Mouse (Mus musculus): ENCODE measurements at regions not wholly inside any gene's neighbourhood (a gene's known extent, or its start where the extent isn't known, plus 50 kb on each side); places are given as distances from the start of the nearest gene placed in this dataset.
"Not testable (repeated sequence)": the region's sequence is repeated elsewhere in the genome, so short reads cannot be mapped to it uniquely, and the experiment has no call there.

DNA sequence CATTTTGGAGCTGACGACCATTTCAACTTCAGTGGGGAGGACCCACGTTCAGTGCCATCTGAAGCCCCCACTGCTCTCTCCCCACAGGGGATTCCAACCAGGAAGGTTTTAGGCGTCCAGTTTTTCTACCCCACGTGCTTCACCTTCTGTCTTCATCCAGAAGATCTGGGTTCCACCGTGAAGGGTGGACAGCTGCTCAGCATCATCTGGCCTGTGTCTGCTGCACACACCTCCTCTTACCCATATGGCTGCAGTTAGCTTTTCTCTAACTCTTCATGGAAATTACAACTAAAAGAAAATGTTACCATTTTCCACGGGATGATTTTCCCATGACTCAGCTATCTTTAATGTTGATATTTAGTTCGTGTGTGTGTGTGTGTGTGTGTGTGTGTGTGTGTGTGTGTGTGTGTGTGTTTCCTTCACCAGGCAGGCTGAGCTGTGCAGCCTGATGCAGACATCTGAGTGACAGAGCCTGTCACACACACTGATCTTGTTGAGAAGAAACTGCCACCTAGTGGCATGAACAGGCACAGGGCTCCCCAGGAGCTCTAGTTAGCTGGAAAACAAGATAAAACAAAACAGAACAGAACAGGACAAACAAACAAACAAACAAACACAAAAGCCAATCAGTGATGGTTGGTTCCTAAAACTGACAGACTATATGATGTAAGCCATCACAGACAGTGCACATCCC lies 107.5 kb upstream of the Rasgrp1 start:
- no peak for DNase-seq

DNA sequence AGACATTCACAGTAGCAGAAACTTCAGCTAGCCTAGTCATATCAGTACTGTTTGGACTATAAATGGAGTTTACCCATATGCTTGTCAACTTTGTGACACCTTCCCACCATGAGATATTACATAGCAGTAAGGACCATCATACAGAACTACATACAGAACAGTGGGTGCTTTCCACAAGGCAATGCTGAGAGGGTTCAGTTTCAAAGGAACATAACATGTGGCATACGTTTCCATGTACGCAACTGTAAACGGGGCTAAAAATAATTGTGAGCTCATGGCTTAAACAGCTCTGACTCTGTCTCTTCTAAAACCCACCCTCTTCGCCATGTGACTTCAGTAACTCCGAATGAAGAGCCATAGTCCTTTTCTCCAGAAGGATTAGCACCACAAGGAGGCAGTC lies 109.0 kb upstream of the Rasgrp1 start:
- no peak for DNase-seq

DNA sequence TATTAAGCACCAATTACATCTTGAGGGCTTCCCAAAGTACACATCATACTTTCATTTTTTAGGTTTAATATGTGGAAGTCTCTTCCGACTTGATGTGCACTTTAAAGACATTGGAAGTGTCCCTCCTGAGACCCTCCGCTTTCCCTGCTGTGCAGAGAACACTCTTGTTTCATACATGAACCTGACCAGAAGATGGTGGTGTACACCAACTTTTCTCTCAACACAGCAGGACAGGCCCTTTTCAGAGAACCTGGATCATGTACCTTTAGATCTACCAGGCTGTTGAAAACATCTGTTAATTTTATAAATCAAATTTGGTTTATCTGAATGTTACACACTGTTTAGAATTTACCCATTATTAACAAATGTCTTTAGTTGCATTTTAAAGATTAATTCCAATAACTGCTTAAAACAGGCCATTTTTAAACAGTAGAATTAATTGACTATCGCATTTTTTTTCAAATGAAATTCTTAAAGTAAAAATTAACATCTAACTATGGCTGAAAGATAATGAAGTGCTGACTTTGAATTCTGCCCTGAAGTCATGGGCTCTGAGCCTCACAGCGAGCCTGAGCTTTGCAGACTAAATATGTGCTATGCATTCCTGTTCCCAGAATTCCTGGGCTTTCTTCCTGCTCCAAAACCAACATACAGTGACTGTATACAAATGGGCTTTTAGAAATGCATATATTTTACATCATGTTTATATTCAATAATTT lies 112.4 kb upstream of the Rasgrp1 start:
- DNase-seq: no peak

DNA sequence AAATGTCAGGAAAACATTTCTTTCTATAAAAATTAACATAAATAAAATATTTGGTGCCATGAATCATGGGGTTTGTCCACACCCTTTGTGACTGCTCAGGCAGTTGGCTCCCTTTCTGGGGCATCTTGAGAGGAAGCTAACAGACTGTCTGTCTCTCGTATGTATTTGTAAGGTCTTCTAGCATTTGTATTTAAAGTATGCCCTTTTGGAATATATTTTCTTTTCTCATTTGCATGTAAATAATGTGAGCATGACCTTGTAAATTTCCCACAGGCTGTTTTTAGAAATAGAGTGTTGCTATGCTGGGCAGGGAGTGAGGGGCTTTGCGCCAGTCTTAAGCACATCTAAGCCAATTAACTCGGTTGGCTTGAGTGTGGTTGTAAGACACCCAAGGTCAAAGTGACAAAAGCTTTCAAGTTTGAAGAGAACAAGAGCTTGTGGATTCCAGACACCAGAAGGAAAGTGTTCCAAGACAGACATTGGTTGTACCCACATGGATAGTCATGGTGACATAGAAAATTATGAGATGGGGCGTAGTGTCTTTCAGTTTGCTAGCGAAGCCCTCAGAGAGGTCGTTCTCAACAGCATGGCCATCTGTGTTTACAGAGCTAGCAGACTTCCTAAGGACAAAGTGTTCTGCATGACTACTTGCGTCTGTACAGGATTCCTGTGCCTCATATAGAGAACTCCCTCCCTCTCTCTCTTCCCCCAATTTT lies 113.1 kb upstream of the Rasgrp1 start:
- no peak for DNase-seq

DNA sequence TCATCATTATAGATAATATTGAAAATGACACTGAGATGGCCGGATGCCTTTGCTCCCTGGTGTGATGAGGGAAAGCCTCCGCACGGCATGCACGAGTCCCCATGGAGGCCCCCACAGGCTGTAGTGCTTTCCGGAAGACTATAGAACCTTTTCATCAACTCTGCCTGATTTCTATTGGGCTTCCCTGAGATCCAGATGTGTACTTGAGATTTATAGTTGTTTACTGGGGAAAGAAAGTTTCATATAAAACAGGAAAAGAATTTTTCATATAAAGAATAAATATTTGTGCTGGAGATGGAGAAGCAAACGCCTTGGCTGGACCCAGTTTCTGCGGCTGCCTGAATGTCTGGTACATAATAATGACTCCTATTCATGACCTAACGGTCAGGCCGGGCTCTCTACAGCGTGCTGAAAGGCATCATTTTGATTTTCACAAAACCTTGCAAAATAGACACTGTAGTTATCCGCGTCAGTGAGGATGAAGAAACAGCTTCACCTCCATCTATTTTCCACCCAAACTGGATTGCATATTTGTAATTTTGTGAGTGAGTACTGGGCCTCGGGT lies 113.7 kb upstream of the Rasgrp1 start:
- no peak for DNase-seq

DNA sequence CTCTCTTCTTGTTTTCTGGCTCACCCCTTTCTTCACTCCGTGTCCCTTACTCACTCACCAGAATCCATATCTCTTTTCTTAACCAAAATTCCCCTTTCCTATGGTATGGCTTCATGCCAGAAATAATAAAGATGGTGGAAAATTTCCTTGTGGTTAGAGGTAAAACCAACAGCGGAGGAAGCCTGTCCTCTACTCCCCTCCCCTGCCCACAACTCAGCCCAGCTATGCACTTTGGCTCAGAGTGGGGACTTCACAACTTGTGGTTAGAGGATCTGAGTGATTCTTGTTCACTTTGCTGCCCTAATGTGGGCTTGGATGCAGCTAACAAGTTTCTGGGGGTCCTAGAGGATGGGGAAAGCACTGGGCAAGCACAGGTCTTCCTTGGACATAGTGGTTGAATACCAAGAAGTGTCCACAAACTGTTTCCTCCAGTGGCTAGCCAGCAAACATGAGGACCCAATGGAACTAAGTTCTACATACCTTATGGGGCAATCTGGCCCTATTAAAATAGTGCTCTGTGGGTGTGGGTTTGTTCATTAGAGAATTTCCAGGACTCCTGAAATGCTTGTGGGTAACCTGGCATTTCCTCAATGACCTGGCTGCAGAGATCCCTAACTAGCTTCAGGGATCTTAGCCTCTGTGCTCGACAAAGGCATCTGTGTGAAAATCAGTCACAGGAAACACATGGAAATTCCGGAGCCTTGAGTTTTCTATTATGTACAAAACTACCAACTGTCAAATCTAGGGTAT lies 118.9 kb upstream of the Rasgrp1 start:
- DNase-seq: no peak

DNA sequence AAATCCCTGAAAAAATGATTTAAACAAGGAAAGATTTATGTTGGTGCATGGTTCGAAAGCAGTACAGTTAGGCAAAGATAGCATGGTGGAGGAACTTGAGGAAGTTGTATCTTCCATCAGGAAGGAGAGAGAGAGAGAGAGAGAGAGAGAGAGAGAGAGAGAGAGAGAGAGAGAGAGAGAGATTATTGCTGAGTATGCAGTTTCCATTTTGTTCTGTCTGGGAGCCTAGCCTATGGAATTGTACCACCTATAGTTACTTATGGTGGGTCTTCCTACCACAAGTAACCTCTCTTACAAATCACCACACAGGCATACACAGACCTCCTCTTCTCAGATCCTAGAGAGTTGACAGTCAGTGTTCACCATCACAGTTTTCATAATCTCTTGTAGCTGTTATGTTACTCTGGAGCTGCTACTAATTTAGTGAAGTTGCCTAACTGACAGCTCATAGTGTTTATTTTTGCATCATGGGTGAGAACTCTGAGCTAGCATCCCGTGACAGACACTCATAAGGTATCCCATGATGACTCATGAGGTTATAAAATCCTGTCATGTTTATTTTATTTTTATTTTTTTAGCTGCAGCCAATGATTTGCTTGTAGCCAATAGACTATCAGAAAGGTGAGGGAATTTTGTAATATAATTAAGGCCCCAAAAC lies 132.2 kb upstream of the Rasgrp1 start:
- DNase-seq: no peak

DNA sequence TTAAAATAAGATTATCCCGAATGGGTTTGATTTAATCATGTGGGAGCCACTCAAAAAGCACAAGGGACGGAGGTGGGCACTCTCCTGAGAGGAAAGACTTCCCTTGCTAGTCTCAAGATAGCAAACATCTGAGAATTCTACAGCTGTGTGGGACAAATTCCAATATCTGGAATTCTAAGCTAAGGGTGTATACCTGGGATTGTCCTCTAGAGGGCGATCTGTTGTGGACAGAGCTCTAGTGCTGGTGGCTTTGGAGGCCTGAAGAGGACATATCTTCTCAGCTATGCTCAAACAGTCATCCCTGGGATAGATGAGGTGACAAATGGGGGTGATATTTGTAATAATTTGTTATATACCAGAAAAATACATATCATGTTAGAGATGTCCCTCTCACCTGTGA lies 132.8 kb upstream of the Rasgrp1 start:
- DNase-seq: no peak

DNA sequence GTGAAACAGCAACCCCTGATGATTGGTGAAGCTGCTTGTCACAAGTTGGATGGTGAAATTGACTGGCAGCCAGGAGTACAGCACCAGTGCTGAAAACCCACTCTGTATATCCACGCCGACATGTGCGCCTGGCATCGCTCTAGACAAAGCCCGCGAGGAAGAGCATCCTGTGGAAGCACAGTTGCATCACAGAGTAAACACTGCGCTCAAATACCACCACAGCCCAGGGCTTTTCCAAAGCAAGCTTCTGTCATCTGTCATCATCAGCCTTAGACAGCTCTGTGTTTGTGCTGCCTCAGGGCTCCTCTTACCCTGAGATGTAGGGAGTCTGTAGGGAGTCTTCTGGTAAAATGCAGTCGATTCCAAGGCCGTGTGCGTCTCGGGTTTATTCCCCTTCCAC lies 134.7 kb upstream of the Rasgrp1 start:
- DNase-seq: not testable (repeated sequence)

DNA sequence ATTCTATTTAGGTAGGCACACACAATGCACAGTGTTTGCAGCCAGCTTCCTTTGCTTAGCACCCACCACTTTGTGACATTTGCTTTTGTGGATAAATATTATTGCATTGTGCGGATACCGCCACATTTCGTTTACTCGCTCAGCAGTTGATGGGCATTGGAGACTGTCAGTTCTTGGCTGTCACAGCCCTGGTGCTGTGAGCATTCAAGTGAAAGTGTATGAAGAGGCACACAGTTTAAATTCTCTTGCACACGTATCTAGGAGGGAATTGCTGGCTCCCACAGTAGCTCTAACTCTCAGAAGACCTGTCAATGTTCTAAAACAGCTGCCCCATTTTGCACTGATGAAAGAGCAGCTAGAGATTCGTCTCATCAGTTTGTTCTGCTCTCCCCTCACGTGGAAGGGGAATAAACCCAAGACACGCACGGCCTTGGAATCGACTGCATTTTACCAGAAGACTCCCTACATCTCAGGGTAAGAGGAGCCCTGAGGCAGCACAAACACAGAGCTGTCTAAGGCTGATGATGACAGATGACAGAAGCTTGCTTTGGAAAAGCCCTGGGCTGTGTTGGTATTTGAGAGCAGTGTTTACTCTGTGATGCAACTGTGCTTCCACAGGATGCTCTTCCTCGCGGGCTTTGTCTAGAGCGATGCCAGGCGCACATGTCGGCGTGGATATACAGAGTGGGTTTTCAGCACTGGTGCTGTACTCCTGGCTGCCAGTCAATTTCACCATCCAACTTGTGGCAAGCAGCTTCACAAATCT lies 136.6 kb upstream of the Rasgrp1 start:
- DNase-seq: not testable (repeated sequence)

DNA sequence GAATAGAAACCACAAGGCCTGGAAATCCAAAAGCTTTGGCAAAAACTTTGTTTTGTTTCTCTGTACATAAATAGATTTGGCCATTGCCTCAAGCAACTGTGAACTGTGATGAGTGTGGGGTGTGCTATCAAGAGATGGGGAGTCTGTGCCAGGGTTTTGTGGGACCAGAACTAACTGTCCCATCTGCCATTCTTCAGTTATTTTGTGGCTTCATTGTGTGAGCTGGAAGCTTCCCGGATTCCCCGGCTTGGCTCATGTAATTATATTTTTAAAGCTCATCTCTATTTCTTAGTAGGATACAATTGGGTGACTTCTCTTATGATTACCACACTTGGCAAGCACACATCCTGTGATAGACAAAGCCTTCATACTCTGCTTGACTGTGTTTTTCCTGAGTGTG lies 143.6 kb upstream of the Rasgrp1 start:
- DNase-seq: no peak

DNA sequence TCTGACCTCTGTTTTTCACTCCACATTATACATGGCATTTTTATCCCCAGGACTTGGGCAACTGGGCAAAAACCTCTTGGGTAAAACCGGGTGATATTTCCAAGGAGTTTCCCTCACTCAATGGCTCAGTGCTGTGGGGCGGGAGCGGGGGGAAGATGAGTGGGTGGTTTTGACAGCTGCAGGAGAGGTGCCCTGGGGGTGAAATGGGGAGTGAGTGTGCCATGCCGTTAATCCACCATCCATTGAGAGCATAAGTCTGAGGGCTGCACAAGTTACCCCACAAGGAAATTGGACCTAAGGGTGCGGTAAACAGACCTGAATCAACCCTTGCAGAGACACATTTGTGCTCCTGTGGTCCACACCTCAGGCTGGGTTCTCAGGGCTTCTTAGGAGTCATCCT lies 155.8 kb upstream of the Rasgrp1 start:
- no peak for DNase-seq

DNA sequence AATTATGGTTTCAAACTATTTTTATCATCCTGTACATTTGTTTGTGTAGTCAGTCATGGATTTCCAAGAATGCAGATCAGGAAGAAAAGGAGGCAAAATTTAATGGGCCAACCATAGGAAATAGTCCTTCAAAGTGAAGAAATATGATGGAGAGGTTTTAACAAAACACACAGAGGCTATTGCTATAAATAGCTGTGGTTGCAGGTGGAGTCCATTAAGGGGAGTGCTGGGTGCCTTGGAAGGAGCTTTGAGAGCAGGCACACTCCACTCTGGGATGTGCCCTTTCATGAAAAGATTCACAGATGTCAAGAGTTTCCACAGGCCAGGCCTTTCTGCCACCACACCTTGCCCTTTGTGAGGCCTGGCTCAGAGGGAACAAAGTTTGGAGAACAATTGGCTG lies 159.8 kb upstream of the Rasgrp1 start:
- no peak for DNase-seq

DNA sequence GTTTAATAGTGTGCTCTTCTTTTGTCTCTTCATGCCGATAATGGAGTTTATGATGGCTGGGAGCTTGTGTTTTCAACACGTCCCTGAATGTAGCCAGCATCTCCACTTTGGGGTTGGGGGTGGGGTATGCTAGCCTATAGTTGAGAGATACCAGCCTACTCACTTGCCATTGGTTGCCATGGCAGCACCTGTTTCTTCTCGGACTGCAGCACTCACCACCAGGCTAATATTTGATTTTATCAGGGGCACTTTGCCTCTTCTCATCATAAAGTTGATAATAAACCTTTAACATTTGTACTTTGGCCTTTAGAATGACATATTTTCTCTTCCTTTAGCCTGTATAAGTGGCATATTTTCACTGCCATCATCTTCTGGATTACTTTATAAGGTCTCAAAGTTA lies 168.9 kb upstream of the Rasgrp1 start:
- no peak for DNase-seq

DNA sequence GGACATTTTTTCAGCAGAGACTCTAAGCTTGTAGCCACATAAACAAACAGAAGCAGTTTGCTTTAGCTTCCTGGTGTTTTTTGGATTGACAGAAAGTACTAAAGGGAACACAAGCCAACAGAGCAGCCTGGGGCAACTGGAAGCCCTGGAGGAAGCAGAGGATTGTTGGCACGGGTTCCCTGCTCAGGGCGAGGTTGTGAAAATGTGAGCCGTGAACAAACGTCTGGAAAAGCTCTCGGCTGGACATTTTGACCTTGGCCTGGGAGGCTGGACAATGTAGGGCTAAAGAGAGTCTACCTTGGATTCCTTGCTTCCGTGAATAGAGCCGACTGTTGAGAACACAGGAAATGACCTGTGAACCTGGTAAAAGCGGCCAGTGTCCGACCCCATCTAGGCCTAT lies 169.8 kb upstream of the Rasgrp1 start:
- no peak for DNase-seq

DNA sequence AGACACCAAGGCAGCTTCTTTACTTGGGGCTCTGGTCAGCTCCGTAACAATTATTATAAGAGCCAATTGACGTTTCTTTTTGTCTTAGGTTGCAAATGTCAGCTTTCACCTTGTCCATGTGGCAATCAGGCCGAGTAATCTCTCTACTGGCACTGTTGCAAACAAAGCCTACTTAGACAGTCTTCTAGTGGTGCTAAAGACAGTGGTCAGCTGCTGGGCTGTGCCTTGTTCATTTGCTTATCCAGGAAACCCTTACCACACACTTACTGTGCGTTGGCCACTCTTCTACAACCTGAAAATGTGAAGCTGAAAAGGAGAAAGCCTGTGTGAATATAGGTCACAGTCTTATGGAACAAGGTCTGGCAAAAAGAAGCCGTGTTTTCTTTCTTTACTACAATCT lies 181.6 kb upstream of the Rasgrp1 start:
- DNase-seq: no peak

DNA sequence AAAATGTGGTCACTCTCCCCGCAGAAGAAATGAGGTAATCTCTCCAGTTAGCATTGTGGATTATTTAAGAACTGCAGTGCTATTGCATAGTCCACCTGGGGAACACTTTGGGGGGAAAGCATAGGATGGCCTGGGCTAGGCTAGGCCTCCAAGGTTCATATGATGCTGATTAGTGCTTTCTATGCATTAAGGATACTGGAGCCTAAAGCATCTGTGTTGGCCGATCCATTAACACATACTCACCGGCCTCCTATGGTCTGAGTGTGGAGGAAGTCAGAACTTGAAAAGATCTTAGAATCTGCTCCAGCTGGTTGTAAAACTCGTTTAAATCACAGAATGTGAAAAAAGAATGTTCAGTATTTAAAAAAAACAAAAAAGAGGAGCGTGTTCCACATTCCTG lies 196.1 kb upstream of the Rasgrp1 start:
- DNase-seq: no peak

DNA sequence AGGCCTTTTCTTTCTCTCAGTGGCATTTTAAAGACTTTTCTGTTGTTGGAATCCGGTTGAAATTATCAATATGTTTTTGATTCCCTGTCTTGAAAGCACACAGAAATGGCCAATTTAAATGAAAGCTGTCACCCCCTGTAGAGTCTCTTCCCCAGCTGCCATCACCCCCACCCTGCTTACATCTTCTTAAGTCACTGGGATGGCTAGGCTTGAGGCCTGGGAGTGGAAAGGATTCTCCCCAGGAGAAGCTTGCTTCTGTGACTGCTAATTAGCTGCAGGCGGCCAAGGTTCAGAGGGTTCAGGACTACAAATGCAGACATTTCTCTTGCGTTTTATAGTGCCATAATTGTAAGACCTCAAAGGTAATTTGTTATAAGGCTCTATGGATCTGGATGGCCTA lies 196.5 kb upstream of the Rasgrp1 start:
- DNase-seq: no peak

DNA sequence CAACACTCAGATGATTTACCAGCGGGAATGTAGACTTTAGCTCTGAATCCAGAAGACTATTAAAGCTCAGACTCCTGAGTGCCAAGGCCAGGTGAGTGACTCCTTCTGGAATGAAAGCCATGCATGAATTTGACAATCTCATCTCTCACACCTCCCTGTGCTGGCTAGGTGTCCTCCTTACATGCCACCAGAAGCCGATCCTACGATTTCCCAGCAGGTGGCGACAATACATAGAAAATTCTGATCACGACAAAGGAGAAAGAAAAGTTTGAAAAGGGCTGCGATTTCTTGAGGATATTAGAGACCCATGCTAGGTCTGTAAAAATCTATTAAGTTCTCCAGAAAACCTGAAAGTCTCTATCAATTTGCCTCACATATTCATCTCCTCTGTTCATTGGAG lies 198.7 kb upstream of the Rasgrp1 start:
- no peak for DNase-seq

DNA sequence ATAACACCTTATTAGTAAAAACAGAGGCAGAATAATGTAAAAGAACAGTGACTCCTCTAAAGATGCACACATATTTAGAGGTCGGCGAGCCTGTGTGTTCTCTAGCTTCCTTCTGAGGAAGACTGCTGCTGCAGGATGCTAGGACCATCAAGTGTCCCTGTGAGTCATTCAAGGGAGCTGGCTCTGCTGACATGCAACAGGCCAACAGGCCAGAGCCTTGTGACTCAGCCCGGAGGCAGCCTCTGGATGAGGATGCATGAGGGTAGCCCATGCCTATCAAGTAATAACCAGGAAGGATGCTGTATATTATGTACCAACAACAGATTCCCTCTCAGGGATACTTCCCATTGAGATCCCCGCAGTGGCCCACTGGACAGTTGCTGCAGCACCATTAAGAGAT lies 199.5 kb upstream of the Rasgrp1 start:
- no peak for DNase-seq

DNA sequence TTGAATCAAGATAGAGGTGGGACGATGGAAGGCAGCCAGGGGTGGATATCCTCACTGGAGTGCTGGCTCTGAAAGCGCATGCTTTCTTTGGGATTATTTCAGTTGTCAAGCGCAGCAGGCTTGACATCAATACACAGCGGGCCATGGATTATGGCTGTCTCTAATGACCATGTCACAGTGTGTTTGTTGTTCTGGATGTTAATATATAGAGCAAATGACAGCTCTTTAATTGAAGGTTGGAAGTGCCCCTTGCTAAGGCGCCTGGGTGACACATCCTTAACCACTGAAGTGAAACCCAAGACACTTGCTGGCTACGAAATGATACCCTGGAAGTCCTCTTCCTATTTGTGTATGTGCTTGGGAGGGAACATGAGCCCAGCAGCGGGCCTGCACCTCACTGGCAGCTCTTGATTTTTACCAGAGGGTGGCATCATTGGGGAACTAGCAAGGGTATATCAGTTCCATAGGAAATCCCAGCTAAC lies 200.5 kb upstream of the Rasgrp1 start:
- DNase-seq: no peak

DNA sequence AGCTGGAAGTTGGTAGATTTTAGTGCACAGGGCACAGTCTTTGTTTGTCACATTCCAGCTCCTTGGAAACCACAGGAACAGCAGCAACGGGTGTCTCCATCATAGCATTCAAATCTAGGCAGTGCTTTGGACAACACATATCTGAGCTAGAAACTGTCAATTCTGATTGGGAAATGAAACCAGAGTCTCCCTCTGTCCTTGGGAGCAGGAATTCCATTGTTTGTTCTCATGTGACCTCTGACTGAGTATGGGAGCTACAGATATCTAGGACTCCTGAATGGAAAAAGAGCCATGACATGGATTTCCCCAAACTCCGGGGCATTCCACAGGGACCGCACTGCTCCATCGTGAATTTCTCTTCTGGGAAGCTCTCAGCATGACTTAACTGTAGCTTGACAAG lies 205.5 kb upstream of the Rasgrp1 start:
- DNase-seq: no peak

Data from thymus, adult 18-20 months (tissue).